In the genomic region with DNA sequence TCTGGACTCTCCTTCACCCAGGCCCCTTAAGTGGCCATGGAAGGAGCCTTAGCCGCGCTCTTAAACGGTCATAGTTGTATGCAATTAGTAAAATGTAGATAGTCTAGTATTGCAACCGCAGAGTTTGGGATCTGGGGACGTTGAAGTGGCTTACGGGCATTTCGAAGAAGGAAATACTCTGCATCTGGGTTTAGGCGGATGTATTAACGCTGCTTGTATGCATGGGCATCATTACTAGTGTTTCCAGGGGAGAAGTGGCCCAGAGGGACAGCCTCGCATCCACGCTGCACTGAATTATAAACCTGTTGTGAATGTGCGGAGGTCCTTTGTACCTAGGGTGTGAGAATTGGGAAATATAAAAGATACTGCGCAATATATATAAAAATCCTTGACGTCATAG, we compare ENCODE assay signal across 8 mouse cellular contexts. TPM values are rescaled to one million over a fixed set of nuclear protein-coding genes. Genes with fewer than 3 reads are reported as not detected.
DNase-seq lines count a peak whose midpoint lies in the region; ATAC-seq and TF ChIP-seq lines count a peak whose summit lies in the region.

No protein-coding gene starts in this region.

- no peaks in the 10 kb centered on the region for H3K27me3 ChIP-seq in spleen, adult 2 months (ENCODE audit: control insufficient read depth, insufficient read depth, low read length)
- no peaks in the 10 kb centered on the region for H3K27me3 ChIP-seq in limb, embryonic 15.5 days
- H3K27me3 ChIP-seq in stomach, embryonic 15.5 days (replicated peaks): no peaks in the 10 kb centered on the region

- H3K4me2 ChIP-seq in limb, embryonic 15.5 days: peak overlapping the region; percentile 65
- peak overlapping the region; percentile 65 for H3K4me2 ChIP-seq in stomach, embryonic 15.5 days

- peak overlapping the region; percentile 79 for H3K4me3 ChIP-seq in spleen, adult 2 months (ENCODE audit: extremely low read depth, insufficient read depth, insufficient read length)
- peak overlapping the region; percentile 67 for H3K4me3 ChIP-seq in limb, embryonic 15.5 days
- H3K4me3 ChIP-seq in stomach, embryonic 15.5 days (replicated peaks): peak overlapping the region; percentile 77

- WGBS in spleen, adult 2 months: 11% methylated on average over 14 of the region's 14 CpGs
- WGBS in limb, embryonic 15.5 days: 8% methylated on average over 14 of the region's 14 CpGs
- 11% methylated on average over 14 of the region's 14 CpGs for WGBS in stomach, embryonic 15.5 days

- no peak for TF ChIP-seq CTCF in spleen, adult 2 months (IDR thresholded peaks at IDR 0.05; ENCODE audit: extremely low read depth, insufficient read depth, insufficient read length, insufficient replicate concordance)

- 0 out of 2 replicates have a peak, but pooled peaks have one; percentile 18 for ATAC-seq in cerebellum, adult (ENCODE audit: insufficient number of reproducible peaks, low FRiP score, low TSS enrichment)
- ATAC-seq in limb, embryonic 15.5 days (ENCODE audit: insufficient number of reproducible peaks, low FRiP score, low TSS enrichment, low read depth): no peak; the same call in 1 of the 2 replicates
- no peak for ATAC-seq in stomach, embryonic 15.5 days (ENCODE audit: insufficient read depth, low FRiP score, low read depth)

- H3K9me3 ChIP-seq in limb, embryonic 15.5 days: no peaks in the 10 kb centered on the region
- H3K9me3 ChIP-seq in stomach, embryonic 15.5 days: no peaks in the 10 kb centered on the region

- peaks cover 4% of the 10 kb centered on the region; the same call in 1 of the 2 replicates for H3K4me1 ChIP-seq in spleen, adult 2 months (ENCODE audit: control insufficient read depth, insufficient read depth, insufficient read length)
- H3K4me1 ChIP-seq in limb, embryonic 15.5 days: no peaks in the 10 kb centered on the region
- H3K4me1 ChIP-seq in stomach, embryonic 15.5 days: no peaks in the 10 kb centered on the region

- TF ChIP-seq POLR2A in spleen, adult 2 months (IDR thresholded peaks at IDR 0.05; ENCODE audit: low read depth, low read length): no peak

- peak overlapping the region; percentile 85 for H3K27ac ChIP-seq in spleen, adult 2 months (ENCODE audit: insufficient read depth, low read length)
- H3K27ac ChIP-seq in limb, embryonic 15.5 days: peak overlapping the region; percentile 92
- H3K27ac ChIP-seq in stomach, embryonic 15.5 days: peak overlapping the region; percentile 92

- no peak for DNase-seq in cerebellum, adult 11 months
- no peak for DNase-seq in spleen, adult 2 months (ENCODE audit: low read depth in 1 of 2, low spot score in 2 of 2)
- DNase-seq in spleen, postnatal 10 days (ENCODE audit: low spot score in 2 of 2): no peak
- DNase-seq in gastrocnemius, adult 18-20 months (ENCODE audit: low spot score): no peak
- DNase-seq in layer of hippocampus, adult 9-11 months: no peak

- H3K36me3 ChIP-seq in spleen, adult 2 months (ENCODE audit: control insufficient read depth, insufficient read depth, low read length): no peaks in the 10 kb centered on the region
- no peaks in the 10 kb centered on the region for H3K36me3 ChIP-seq in limb, embryonic 15.5 days
- no peaks in the 10 kb centered on the region for H3K36me3 ChIP-seq in stomach, embryonic 15.5 days

- peak overlapping the region; percentile 67 for H3K9ac ChIP-seq in limb, embryonic 15.5 days
- H3K9ac ChIP-seq in stomach, embryonic 15.5 days: peak overlapping the region; percentile 76

RNA-seq across cellular contexts. Expression of a gene that starts 25.9 kb away (rescaled TPM):
- polyA plus RNA-seq in spleen, adult 2 months (2012; rRNA removed): 3.1 and 3.2 TPM in 2 replicates
- 9.0 and 9.1 TPM in 2 replicates for polyA plus RNA-seq in limb, embryonic 15.5 days (2015; fragmentation: Nextera tagmentation; extraction: Ambion mirVana)
- polyA plus RNA-seq in stomach, embryonic 15.5 days (2015; fragmentation: Nextera tagmentation; extraction: Ambion mirVana): 2.6 and 3.5 TPM in 2 replicates
- under 1 TPM; 0.11 to 0.14 TPM for total RNA-seq in gastrocnemius, adult 18-20 months (2021)

RNA-seq across cellular contexts. Expression of a gene that starts 37.5 kb away (rescaled TPM):
- not detected in 2 replicates for polyA plus RNA-seq in spleen, adult 2 months (2012; rRNA removed)
- polyA plus RNA-seq in limb, embryonic 15.5 days (2015; fragmentation: Nextera tagmentation; extraction: Ambion mirVana): not detected in 2 replicates
- 0.18 TPM in 2 replicates for polyA plus RNA-seq in stomach, embryonic 15.5 days (2015; fragmentation: Nextera tagmentation; extraction: Ambion mirVana)
- not detected for total RNA-seq in gastrocnemius, adult 18-20 months (2021)

RNA-seq across cellular contexts. Expression of a gene that starts 45.5 kb away (rescaled TPM):
- polyA plus RNA-seq in spleen, adult 2 months (2012; rRNA removed): 1.9 and 2.0 TPM in 2 replicates
- 49.5 and 53.6 TPM in 2 replicates for polyA plus RNA-seq in limb, embryonic 15.5 days (2015; fragmentation: Nextera tagmentation; extraction: Ambion mirVana)
- 1.4 and 1.8 TPM in 2 replicates for polyA plus RNA-seq in stomach, embryonic 15.5 days (2015; fragmentation: Nextera tagmentation; extraction: Ambion mirVana)
- total RNA-seq in gastrocnemius, adult 18-20 months (2021): under 1 TPM; 0.45 to 0.50 TPM

Comparison
In these comparisons a context has a peak if more than half of its experiments do, and no peak if none do; other contexts are left out.
1. RNA of a gene that starts 45.5 kb away (polyA plus RNA-seq): 49.5 to 53.6 TPM in limb, embryonic 15.5 days; 1.9 to 2.0 TPM in spleen, adult 2 months and 1.4 to 1.8 TPM in stomach, embryonic 15.5 days; every median in the first group is over 10 times any median in the second.
2. Peak in every context shown above with its lines, with median percentiles within 50 percentile points of each other: H3K27ac ChIP-seq and H3K4me3 ChIP-seq.